Mouse (Mus musculus) kidney, embryonic 15.5 days (tissue): ENCODE data around the gene Csf2rb. TPM values are rescaled to one million over a fixed set of nuclear protein-coding genes. Genes with fewer than 3 reads are reported as not detected.

Experiments
- ATAC-seq: fragments of 200-750 bp; cut with Nextera tagmentation; replicated peaks from 2 replicates; pipeline ENCODE4 v1.8.0; 2017; ENCODE audit warnings: moderate TSS enrichment; ENCODE audit not compliant: low FRiP score
- H3K27ac ChIP-seq: fragments of 300-500 bp; sonication (generic); 2 replicates; pipeline ENCODE4 v1.5.1; 2015; ENCODE audit warnings: mild to moderate bottlenecking, inconsistent platforms
- H3K27me3 ChIP-seq: fragments of 300-500 bp; sonication (generic); 2 replicates; pipeline ENCODE4 v1.6.1; 2015; ENCODE audit warnings: inconsistent platforms
- H3K36me3 ChIP-seq: fragments of 300-500 bp; sonication (generic); 2 replicates; pipeline ENCODE4 v1.6.1; 2015; ENCODE audit warnings: inconsistent platforms
- H3K4me1 ChIP-seq: fragments of 300-500 bp; sonication (generic); 2 replicates; pipeline ENCODE4 v1.6.1; 2015; ENCODE audit warnings: inconsistent platforms
- H3K4me2 ChIP-seq: fragments of 300-500 bp; sonication (generic); 2 replicates; pipeline ENCODE4 v1.6.1; 2015; ENCODE audit warnings: moderate library complexity, mild to moderate bottlenecking, inconsistent platforms
- H3K4me3 ChIP-seq: fragments of 300-500 bp; sonication (generic); replicated peaks from 2 replicates; pipeline ENCODE4 v1.5.1; 2015; ENCODE audit warnings: mild to moderate bottlenecking, inconsistent platforms
- H3K9ac ChIP-seq: fragments of 300-500 bp; sonication (generic); 2 replicates; pipeline ENCODE4 v1.6.1; 2015; ENCODE audit warnings: mild to moderate bottlenecking, inconsistent platforms
- H3K9me3 ChIP-seq: fragments of 300-500 bp; sonication (generic); replicated peaks from 2 replicates; pipeline ENCODE4 v1.6.1; 2016; ENCODE audit warnings: inconsistent platforms
- WGBS: fragments of 180-500 bp; shearing (Covaris S2); methylation state at CpG from one replicate; pipeline ENCODE4 v1.1.7; 2015; ENCODE audit warnings: mixed read lengths; 5-methylcytosine and 5-hydroxymethylcytosine counted together
- polyA plus RNA-seq: library from polyadenylated mRNA; unstranded; fragments of >200 nt; fragmentation: Nextera tagmentation; extraction: Ambion mirVana; gene quantifications from 2 replicates; pipeline ENCODE4 v1.2.1, GENCODE M21; 2015

Csf2rb gene
- polyA plus RNA-seq, 1 experiment from 2014 or later: 1.2 TPM

DNA sequence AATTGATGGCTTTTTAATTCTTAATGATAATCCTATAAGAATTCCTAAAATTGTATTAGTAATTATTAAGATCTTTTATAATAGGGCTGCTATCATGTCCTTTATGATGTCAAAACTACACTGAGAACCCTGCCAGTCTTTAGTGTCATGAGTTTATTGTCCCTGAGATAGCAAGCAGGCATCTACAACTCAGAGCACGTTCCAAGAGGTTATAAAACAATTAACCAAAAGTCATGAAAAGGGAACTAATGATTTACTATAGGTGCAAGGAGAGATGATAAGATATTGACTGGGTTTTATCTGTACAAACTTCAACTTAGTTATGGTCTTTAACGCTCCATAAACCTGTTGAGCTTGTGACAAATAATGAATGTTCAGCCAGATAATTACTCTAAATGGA lies 40.4 kb downstream of the Csf2rb start:
- no peak overlapping the region for H3K4me3 ChIP-seq
- peaks cover 3% of the 10 kb centered on the region; the same call in 1 of the 2 replicates for H3K9me3 ChIP-seq
- H3K9ac ChIP-seq: no peak overlapping the region
- H3K4me1 ChIP-seq: no peaks in the 10 kb centered on the region
- peaks cover 39% of the 10 kb centered on the region for H3K27me3 ChIP-seq
- no peak for ATAC-seq
- no peaks in the 10 kb centered on the region for H3K36me3 ChIP-seq
- no peak overlapping the region for H3K27ac ChIP-seq
- no peak overlapping the region for H3K4me2 ChIP-seq
- WGBS: 43% methylated on average over 2 of the region's 2 CpGs

DNA sequence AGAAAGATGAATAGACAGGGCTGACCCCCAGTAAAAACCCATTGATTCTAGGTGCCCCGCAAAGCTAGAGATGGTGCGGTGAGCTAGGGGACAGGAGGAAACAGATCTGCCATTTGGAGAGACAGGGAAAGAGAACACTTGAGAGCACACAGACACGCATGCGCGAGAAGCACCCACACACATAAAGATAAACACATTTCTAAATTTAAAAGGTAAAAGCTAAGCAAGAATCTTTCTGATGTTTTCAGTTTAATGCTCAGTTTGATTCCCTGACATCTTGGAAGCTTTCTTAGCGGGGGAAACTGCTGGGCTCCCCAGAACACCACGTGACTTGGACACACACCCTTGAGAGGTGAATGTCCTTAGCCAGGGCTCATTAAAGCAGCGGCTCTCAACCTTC lies 41.3 kb downstream of the Csf2rb start:
- H3K36me3 ChIP-seq: no peaks in the 10 kb centered on the region
- WGBS: 77% methylated on average over 8 of the region's 8 CpGs
- ATAC-seq: no peak
- no peak overlapping the region for H3K27ac ChIP-seq
- H3K9ac ChIP-seq: no peak overlapping the region
- no peak overlapping the region for H3K4me2 ChIP-seq
- H3K27me3 ChIP-seq: peaks cover 39% of the 10 kb centered on the region
- no peak overlapping the region for H3K4me3 ChIP-seq
- no peaks in the 10 kb centered on the region for H3K4me1 ChIP-seq
- H3K9me3 ChIP-seq: peaks cover 3% of the 10 kb centered on the region; the same call in 1 of the 2 replicates

DNA sequence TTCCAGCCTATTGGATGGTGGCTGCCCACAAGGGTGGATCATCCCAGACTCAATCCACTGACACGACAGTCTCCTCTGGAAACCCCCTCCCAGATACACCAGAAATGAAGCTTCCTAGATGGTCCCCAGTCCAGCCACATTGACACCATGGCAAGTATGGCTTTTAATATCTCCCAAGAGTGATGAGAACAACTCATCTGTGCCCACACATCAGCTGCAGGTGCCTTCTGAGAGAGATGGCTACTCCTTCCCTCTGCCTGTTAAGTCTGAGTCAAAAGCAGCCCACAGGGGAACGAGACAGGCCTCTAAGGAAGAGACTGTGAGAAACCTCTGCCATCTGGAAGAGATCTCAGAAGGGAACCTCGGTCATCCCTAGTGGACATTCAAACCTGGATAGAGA lies 42.3 kb downstream of the Csf2rb start:
- Histone ChIP-seq H3K27ac (no peak overlapping the region), H3K4me3 (no peak overlapping the region), H3K4me2 (no peak overlapping the region), H3K4me1 (no peaks in the 10 kb centered on the region), H3K9me3 (no peaks in the 10 kb centered on the region), H3K36me3 (no peaks in the 10 kb centered on the region), H3K27me3 (peaks cover 39% of the 10 kb centered on the region), H3K9ac (no peak overlapping the region)
- ATAC-seq: no peak
- 74% methylated on average over 3 of the region's 3 CpGs for WGBS

GRCm38 (mm10) chr15:78368926-78369346 lies 43.4 kb downstream of the Csf2rb start:
- no peak overlapping the region for H3K4me2 ChIP-seq
- H3K27me3 ChIP-seq: peaks cover 39% of the 10 kb centered on the region
- no peaks in the 10 kb centered on the region for H3K9me3 ChIP-seq
- WGBS: 10% methylated on average over 8 of the region's 8 CpGs
- H3K36me3 ChIP-seq: no peaks in the 10 kb centered on the region
- H3K4me3 ChIP-seq: no peak overlapping the region
- no peaks in the 10 kb centered on the region for H3K4me1 ChIP-seq
- ATAC-seq: no peak
- no peak overlapping the region for H3K9ac ChIP-seq
- no peak overlapping the region for H3K27ac ChIP-seq

DNA sequence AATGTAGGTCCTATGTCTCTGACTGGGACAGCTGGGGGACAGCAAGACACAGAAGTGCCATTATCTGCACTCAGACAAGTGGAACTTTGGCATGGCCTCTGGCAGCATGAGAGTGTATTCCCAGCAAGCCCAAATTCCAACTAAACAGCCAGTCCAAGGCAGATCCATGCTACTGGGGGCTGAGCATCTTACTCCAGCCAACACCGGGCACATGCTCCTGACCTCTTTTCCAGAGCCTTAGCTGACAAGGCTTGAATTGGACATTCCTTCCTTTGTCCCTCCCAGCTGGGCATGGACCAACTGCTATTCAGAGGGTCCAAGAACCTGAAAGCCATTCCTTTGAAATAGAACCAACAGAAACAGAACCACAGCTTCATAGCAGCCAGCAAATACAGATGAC lies 44.1 kb downstream of the Csf2rb start:
- no peaks in the 10 kb centered on the region for H3K36me3 ChIP-seq
- H3K4me2 ChIP-seq: no peak overlapping the region
- H3K9ac ChIP-seq: no peak overlapping the region
- no peaks in the 10 kb centered on the region for H3K4me1 ChIP-seq
- no peak for ATAC-seq
- no peak overlapping the region for H3K4me3 ChIP-seq
- peaks cover 39% of the 10 kb centered on the region for H3K27me3 ChIP-seq
- no peaks in the 10 kb centered on the region for H3K9me3 ChIP-seq
- WGBS: 81% methylated on average over 1 of the region's 1 CpGs
- no peak overlapping the region for H3K27ac ChIP-seq

DNA sequence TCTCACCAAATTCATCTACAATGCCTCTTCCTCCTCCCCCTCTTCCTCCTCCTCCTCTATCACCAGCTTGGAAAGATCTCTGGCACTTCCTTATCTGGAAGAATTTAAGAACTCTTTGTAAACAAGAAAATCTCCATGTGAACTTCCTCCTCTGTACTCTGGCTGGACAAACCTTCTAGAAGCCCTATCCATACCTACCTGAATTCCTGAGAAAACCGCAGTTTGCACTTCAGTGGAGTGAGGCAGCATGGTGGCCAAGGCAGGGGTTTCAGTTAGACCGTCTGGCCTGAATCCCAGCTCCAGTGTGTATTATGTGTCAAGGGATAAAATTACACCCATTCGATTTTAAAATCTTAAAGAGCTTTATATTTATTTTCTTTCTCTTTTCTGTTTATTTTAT lies 47.2 kb downstream of the Csf2rb start:
- H3K4me1 ChIP-seq: no peaks in the 10 kb centered on the region
- no peak overlapping the region for H3K9ac ChIP-seq
- ATAC-seq: no peak
- no peak overlapping the region for H3K4me2 ChIP-seq
- H3K9me3 ChIP-seq: no peaks in the 10 kb centered on the region
- H3K27ac ChIP-seq: no peak overlapping the region
- peaks cover 26% of the 10 kb centered on the region for H3K27me3 ChIP-seq
- WGBS: 49% methylated on average over 3 of the region's 3 CpGs
- H3K4me3 ChIP-seq: no peak overlapping the region
- H3K36me3 ChIP-seq: no peaks in the 10 kb centered on the region

GRCm38 (mm10) chr15:78374204-78374603 lies 48.7 kb downstream of the Csf2rb start:
- Histone ChIP-seq H3K27me3 (peaks cover 12% of the 10 kb centered on the region), H3K9me3 (no peaks in the 10 kb centered on the region), H3K4me1 (no peaks in the 10 kb centered on the region), H3K4me2 (no peak overlapping the region), H3K9ac (no peak overlapping the region), H3K36me3 (no peaks in the 10 kb centered on the region), H3K4me3 (no peak overlapping the region), H3K27ac (no peak overlapping the region)
- no peak for ATAC-seq
- WGBS: 64% methylated on average over 3 of the region's 3 CpGs

GRCm38 (mm10) chr15:78377859-78378258 lies 52.3 kb downstream of the Csf2rb start:
- Histone ChIP-seq H3K4me2 (no peak overlapping the region), H3K4me3 (no peak overlapping the region), H3K27ac (no peak overlapping the region), H3K27me3 (no peaks in the 10 kb centered on the region), H3K4me1 (no peaks in the 10 kb centered on the region), H3K9me3 (no peaks in the 10 kb centered on the region), H3K36me3 (no peaks in the 10 kb centered on the region), H3K9ac (no peak overlapping the region)
- ATAC-seq: no peak
- 85% methylated on average over 10 of the region's 10 CpGs for WGBS

- 63% methylated on average over 10 of the region's 10 CpGs for WGBS
- H3K9me3 ChIP-seq: no peaks in the 10 kb centered on the region
- no peak overlapping the region for H3K4me3 ChIP-seq
- ATAC-seq: no peak
- no peaks in the 10 kb centered on the region for H3K36me3 ChIP-seq
- no peaks in the 10 kb centered on the region for H3K27me3 ChIP-seq
- no peak overlapping the region for H3K27ac ChIP-seq
- H3K4me1 ChIP-seq: no peaks in the 10 kb centered on the region
- no peak overlapping the region for H3K9ac ChIP-seq
- no peak overlapping the region for H3K4me2 ChIP-seq
Observed at GRCm38 (mm10) chr15:78378556-78378955, 53.0 kb downstream of the Csf2rb start.

GRCm38 (mm10) chr15:78380208-78380607 lies 54.7 kb downstream of the Csf2rb start:
- Histone ChIP-seq H3K9ac (no peak overlapping the region), H3K27ac (no peak overlapping the region), H3K9me3 (no peaks in the 10 kb centered on the region), H3K27me3 (no peaks in the 10 kb centered on the region), H3K4me3 (no peak overlapping the region), H3K36me3 (no peaks in the 10 kb centered on the region), H3K4me2 (no peak overlapping the region), H3K4me1 (no peaks in the 10 kb centered on the region)
- ATAC-seq: no peak
- 82% methylated on average over 2 of the region's 2 CpGs for WGBS

DNA sequence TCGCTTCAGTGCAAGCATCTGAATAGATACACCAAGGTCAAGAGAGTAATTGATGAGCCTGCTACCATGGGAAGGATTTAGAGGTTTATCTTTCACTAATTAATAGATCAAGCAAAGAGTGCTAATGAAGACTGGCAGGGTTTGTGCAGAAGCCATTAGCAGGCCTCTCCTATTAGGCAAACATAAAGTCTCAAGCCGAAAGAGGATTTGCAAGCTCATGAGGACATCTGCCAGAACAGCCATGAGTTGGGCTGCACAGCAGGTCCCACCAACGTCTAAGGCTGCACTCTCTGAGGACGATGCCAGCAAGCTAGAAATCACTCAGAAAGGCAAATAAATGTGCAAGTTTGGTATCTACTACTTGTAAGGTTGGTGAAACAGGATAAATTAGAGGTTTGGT lies 55.2 kb downstream of the Csf2rb start:
- H3K9ac ChIP-seq: no peak overlapping the region
- H3K4me3 ChIP-seq: no peak overlapping the region
- H3K4me2 ChIP-seq: no peak overlapping the region
- no peak for ATAC-seq
- H3K4me1 ChIP-seq: no peaks in the 10 kb centered on the region
- H3K27me3 ChIP-seq: no peaks in the 10 kb centered on the region
- 79% methylated on average over 4 of the region's 4 CpGs for WGBS
- H3K9me3 ChIP-seq: no peaks in the 10 kb centered on the region
- H3K36me3 ChIP-seq: no peaks in the 10 kb centered on the region
- no peak overlapping the region for H3K27ac ChIP-seq

GRCm38 (mm10) chr15:78382115-78382514 lies 56.6 kb downstream of the Csf2rb start:
- Histone ChIP-seq H3K9ac (no peak overlapping the region), H3K36me3 (no peaks in the 10 kb centered on the region), H3K4me3 (no peak overlapping the region), H3K4me2 (no peak overlapping the region), H3K27me3 (no peaks in the 10 kb centered on the region), H3K9me3 (no peaks in the 10 kb centered on the region), H3K27ac (no peak overlapping the region), H3K4me1 (no peaks in the 10 kb centered on the region)
- ATAC-seq: no peak
- WGBS: 92% methylated on average over 4 of the region's 4 CpGs

DNA sequence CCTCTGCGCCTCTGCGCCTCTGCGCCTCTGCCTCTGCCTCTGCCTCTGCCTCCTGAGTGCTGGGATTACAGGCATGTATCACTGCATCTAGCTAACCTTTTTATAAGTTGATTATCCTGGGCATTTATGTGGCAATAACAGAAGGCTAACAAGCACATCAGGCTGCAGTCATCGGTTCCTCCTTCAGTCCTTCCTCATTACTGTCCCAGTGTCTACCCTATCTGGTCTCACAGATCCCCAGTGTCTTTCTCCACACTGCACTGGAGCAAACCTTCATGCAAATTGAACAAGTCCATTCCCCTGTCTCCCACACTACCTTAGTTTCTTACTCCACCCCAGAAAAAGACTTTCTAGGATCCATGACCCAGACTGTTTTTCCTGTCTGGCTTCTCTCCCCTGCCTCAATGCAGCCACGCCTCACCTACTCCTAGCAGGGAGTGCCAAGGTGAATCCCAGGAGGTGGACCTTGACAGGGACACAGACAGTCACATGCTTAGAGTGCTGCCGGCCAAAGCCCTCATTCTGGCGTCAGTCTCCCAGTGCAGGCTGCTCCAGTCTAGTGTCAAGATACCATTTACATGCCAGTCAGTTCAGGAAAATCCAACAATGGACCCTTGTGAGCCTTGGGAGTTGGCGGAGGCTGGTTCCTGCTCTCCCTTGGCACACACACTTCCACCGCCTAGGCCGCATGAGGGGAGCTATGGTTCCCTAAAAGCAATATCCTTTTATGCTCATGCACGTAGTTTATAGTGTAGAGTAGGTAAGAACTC lies 58.1 kb downstream of the Csf2rb start:
- Histone ChIP-seq H3K27me3 (no peaks in the 10 kb centered on the region), H3K36me3 (no peaks in the 10 kb centered on the region), H3K4me1 (no peaks in the 10 kb centered on the region), H3K9ac (no peak overlapping the region), H3K27ac (no peak overlapping the region), H3K4me3 (no peak overlapping the region), H3K4me2 (no peak overlapping the region), H3K9me3 (no peaks in the 10 kb centered on the region)
- 81% methylated on average over 11 of the region's 11 CpGs for WGBS
- no peak for ATAC-seq
